In the genomic region with DNA sequence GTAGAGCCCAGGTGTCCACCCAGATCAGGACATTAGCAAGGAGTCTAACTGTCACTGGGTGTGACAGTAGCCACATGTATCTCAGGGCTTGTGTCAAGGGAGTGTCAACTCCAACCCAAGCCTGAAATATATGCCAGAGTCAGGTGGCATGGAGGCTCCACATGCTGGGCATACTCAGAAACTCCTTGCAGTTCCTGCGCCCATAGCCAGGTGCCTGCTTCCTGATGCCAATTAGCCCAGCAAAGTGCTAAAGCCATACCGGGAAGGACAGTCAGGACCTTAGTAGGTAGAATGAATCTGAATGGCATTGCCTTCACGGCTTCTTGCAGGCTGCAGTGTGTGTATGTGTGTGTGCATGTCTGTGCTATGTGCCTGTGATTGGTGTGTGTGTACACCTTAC, we compare ENCODE assay signal across 23 mouse cellular contexts. TPM values are rescaled to one million over a fixed set of nuclear protein-coding genes. Genes with fewer than 3 reads are reported as not detected.
DNase-seq lines count a peak whose midpoint lies in the region; ATAC-seq lines count a peak whose summit lies in the region.
"Had no signal": no experiment of that assay in that cellular context is flagged by ENCODE, and none has a peak within 500 bp of the region (broad histone marks: within the 10 kb centered on the region; RNA-seq: fewer than 3 reads in every experiment).

No protein-coding gene starts in this region.

- ATAC-seq in embryonic facial prominence, embryonic 12.5 days (ENCODE audit: insufficient number of reproducible peaks, insufficient read depth, low FRiP score, low TSS enrichment) = no peak
- 0 out of 2 replicates have a peak, but pooled peaks have one; percentile 20 for ATAC-seq in intestine, embryonic 15.5 days
- no peak for ATAC-seq in intestine, embryonic 16.5 days
- no peak for ATAC-seq in embryonic facial prominence, embryonic 13.5 days (ENCODE audit: insufficient number of reproducible peaks, insufficient read depth, low FRiP score, low TSS enrichment, low read depth)
- ATAC-seq: CD4-positive, CD25-positive, alpha-beta regulatory T cell, adult 4 months; forebrain, embryonic 13.5 days; forebrain, embryonic 15.5 days; forebrain, postnatal 0 days; Patski had no signal

- H3K27me3 ChIP-seq in embryonic facial prominence, embryonic 12.5 days = no peaks in the 10 kb centered on the region
- H3K27me3 ChIP-seq in embryonic facial prominence, embryonic 10.5 days (replicated peaks; ENCODE audit: low read depth, poor library complexity, severe bottlenecking) = no peaks in the 10 kb centered on the region
- H3K27me3 ChIP-seq in intestine, embryonic 15.5 days (replicated peaks) = no peaks in the 10 kb centered on the region
- H3K27me3 ChIP-seq in intestine, embryonic 16.5 days (replicated peaks; ENCODE audit: control insufficient read depth, insufficient read depth, low read length) = no peaks in the 10 kb centered on the region
- H3K27me3 ChIP-seq in embryonic facial prominence, embryonic 13.5 days = no peaks in the 10 kb centered on the region
- H3K27me3 ChIP-seq: CH12.LX; forebrain, embryonic 13.5 days; forebrain, embryonic 15.5 days; Patski had no signal

- H3K9me3 ChIP-seq in embryonic facial prominence, embryonic 12.5 days = no peaks in the 10 kb centered on the region
- no peaks in the 10 kb centered on the region for H3K9me3 ChIP-seq in embryonic facial prominence, embryonic 10.5 days
- H3K9me3 ChIP-seq in intestine, embryonic 15.5 days = no peaks in the 10 kb centered on the region
- no peaks in the 10 kb centered on the region for H3K9me3 ChIP-seq in intestine, embryonic 16.5 days (ENCODE audit: control insufficient read depth, low read length)
- no peaks in the 10 kb centered on the region for H3K9me3 ChIP-seq in embryonic facial prominence, embryonic 13.5 days
- H3K9me3 ChIP-seq: forebrain, embryonic 13.5 days; forebrain, embryonic 15.5 days; G1E had no signal

- H3K36me3 ChIP-seq in embryonic facial prominence, embryonic 12.5 days = peaks cover 64% of the 10 kb centered on the region
- H3K36me3 ChIP-seq in embryonic facial prominence, embryonic 10.5 days (replicated peaks) = peaks cover 77% of the 10 kb centered on the region
- peaks cover 22% of the 10 kb centered on the region for H3K36me3 ChIP-seq in intestine, embryonic 15.5 days
- peaks cover 13% of the 10 kb centered on the region; the same call in 1 of the 2 replicates for H3K36me3 ChIP-seq in intestine, embryonic 16.5 days (ENCODE audit: control insufficient read depth, insufficient read depth, low read length)
- peaks cover 66% of the 10 kb centered on the region for H3K36me3 ChIP-seq in embryonic facial prominence, embryonic 13.5 days

- 0 out of 2 replicates have a peak overlapping the region, but pooled peaks have one; percentile 19 for H3K9ac ChIP-seq in embryonic facial prominence, embryonic 12.5 days
- H3K9ac ChIP-seq in intestine, embryonic 15.5 days = no peak overlapping the region
- no peak overlapping the region for H3K9ac ChIP-seq in intestine, embryonic 16.5 days (ENCODE audit: low read depth, low read length)
- 0 out of 2 replicates have a peak overlapping the region, but pooled peaks have one; percentile 36 for H3K9ac ChIP-seq in embryonic facial prominence, embryonic 13.5 days
- H3K9ac ChIP-seq: forebrain, embryonic 13.5 days; forebrain, embryonic 15.5 days; forebrain, postnatal 0 days had no signal

- DNase-seq in cerebellum, adult 9-11 months = peak; percentile 38
- no peak for DNase-seq in cerebellum, adult 18-20 months
- DNase-seq in embryonic facial prominence, embryonic 10.5 days (ENCODE audit: low spot score) = no peak
- DNase-seq: adrenal gland, adult 2 months; adrenal gland, postnatal 10 days; adrenal gland, postnatal 25 days; B cell, adult 2 months; cerebellum, adult 11-12 months; cerebellum, adult 8-10 months; cerebellum, postnatal 10 days; cerebellum, postnatal 36 days; embryo, embryonic 11 days; forebrain, postnatal 0 days had no signal

- 88% methylated on average over 3 of the region's 3 CpGs for WGBS in embryonic facial prominence, embryonic 12.5 days
- 92% methylated on average over 3 of the region's 3 CpGs for WGBS in embryonic facial prominence, embryonic 10.5 days
- WGBS in intestine, embryonic 15.5 days = 86% methylated on average over 3 of the region's 3 CpGs
- WGBS in intestine, embryonic 16.5 days = 96% methylated on average over 3 of the region's 3 CpGs
- WGBS in embryonic facial prominence, embryonic 13.5 days = 93% methylated on average over 3 of the region's 3 CpGs

- H3K27ac ChIP-seq in embryonic facial prominence, embryonic 12.5 days = no peak overlapping the region
- no peak overlapping the region for H3K27ac ChIP-seq in embryonic facial prominence, embryonic 10.5 days (replicated peaks)
- H3K27ac ChIP-seq in intestine, embryonic 15.5 days = no peak overlapping the region
- no peak overlapping the region for H3K27ac ChIP-seq in intestine, embryonic 16.5 days (ENCODE audit: low read length)
- no peak overlapping the region for H3K27ac ChIP-seq in embryonic facial prominence, embryonic 13.5 days
- H3K27ac ChIP-seq: forebrain, embryonic 13.5 days; forebrain, embryonic 15.5 days had no signal

- no peak overlapping the region for H3K4me2 ChIP-seq in embryonic facial prominence, embryonic 12.5 days (replicated peaks)
- no peak overlapping the region for H3K4me2 ChIP-seq in intestine, embryonic 15.5 days (replicated peaks)
- H3K4me2 ChIP-seq in intestine, embryonic 16.5 days (ENCODE audit: low read depth, low read length) = no peak overlapping the region
- H3K4me2 ChIP-seq in embryonic facial prominence, embryonic 13.5 days = no peak overlapping the region
- H3K4me2 ChIP-seq: forebrain, embryonic 13.5 days; forebrain, embryonic 15.5 days had no signal

- no peak overlapping the region for H3K4me3 ChIP-seq in embryonic facial prominence, embryonic 12.5 days
- H3K4me3 ChIP-seq in embryonic facial prominence, embryonic 10.5 days = no peak overlapping the region
- H3K4me3 ChIP-seq in intestine, embryonic 15.5 days (replicated peaks) = no peak overlapping the region
- no peak overlapping the region for H3K4me3 ChIP-seq in intestine, embryonic 16.5 days (ENCODE audit: low read length)
- no peak overlapping the region for H3K4me3 ChIP-seq in embryonic facial prominence, embryonic 13.5 days
- H3K4me3 ChIP-seq: forebrain, embryonic 13.5 days; forebrain, embryonic 15.5 days had no signal

- no peaks in the 10 kb centered on the region for H3K4me1 ChIP-seq in embryonic facial prominence, embryonic 12.5 days
- H3K4me1 ChIP-seq in embryonic facial prominence, embryonic 10.5 days = no peaks in the 10 kb centered on the region; the same call in 1 of the 2 replicates
- H3K4me1 ChIP-seq in intestine, embryonic 15.5 days (replicated peaks) = no peaks in the 10 kb centered on the region
- no peaks in the 10 kb centered on the region for H3K4me1 ChIP-seq in intestine, embryonic 16.5 days (ENCODE audit: control insufficient read depth, insufficient read depth, low read length)
- no peaks in the 10 kb centered on the region for H3K4me1 ChIP-seq in embryonic facial prominence, embryonic 13.5 days
- H3K4me1 ChIP-seq: forebrain, embryonic 13.5 days; forebrain, embryonic 15.5 days had no signal

RNA-seq across cellular contexts. Expression of gene Isyna1, which starts 17.0 kb away (rescaled TPM):
- 185 and 195 TPM in 2 replicates for polyA plus RNA-seq in embryonic facial prominence, embryonic 12.5 days (2016; fragmentation: Nextera tagmentation; extraction: Ambion mirVana)
- polyA plus RNA-seq in embryonic facial prominence, embryonic 10.5 days (2016; fragmentation: Nextera tagmentation; extraction: Ambion mirVana) = 184 and 187 TPM in 2 replicates
- 123 and 130 TPM in 2 replicates for polyA plus RNA-seq in intestine, embryonic 15.5 days (2015; fragmentation: Nextera tagmentation; extraction: Ambion mirVana)
- 105 and 121 TPM in 2 replicates for polyA plus RNA-seq in intestine, embryonic 16.5 days (2015; fragmentation: Nextera tagmentation; extraction: Ambion mirVana)
- polyA plus RNA-seq in embryonic facial prominence, embryonic 13.5 days (2015; fragmentation: Nextera tagmentation; extraction: Ambion mirVana) = 153 and 166 TPM in 2 replicates

RNA-seq across cellular contexts. Expression of gene Ssbp4, which starts 31.5 kb away (rescaled TPM):
- polyA plus RNA-seq in embryonic facial prominence, embryonic 12.5 days (2016; fragmentation: Nextera tagmentation; extraction: Ambion mirVana) = 134 and 142 TPM in 2 replicates
- polyA plus RNA-seq in embryonic facial prominence, embryonic 10.5 days (2016; fragmentation: Nextera tagmentation; extraction: Ambion mirVana) = 105 and 109 TPM in 2 replicates
- 86.9 and 91.7 TPM in 2 replicates for polyA plus RNA-seq in intestine, embryonic 15.5 days (2015; fragmentation: Nextera tagmentation; extraction: Ambion mirVana)
- polyA plus RNA-seq in intestine, embryonic 16.5 days (2015; fragmentation: Nextera tagmentation; extraction: Ambion mirVana) = 63.2 and 73.9 TPM in 2 replicates
- 100 and 107 TPM in 2 replicates for polyA plus RNA-seq in embryonic facial prominence, embryonic 13.5 days (2015; fragmentation: Nextera tagmentation; extraction: Ambion mirVana)

RNA-seq across cellular contexts. Expression of gene Ell, which starts 38.0 kb away (rescaled TPM):
- polyA plus RNA-seq in embryonic facial prominence, embryonic 12.5 days (2016; fragmentation: Nextera tagmentation; extraction: Ambion mirVana) = 19.1 TPM in 2 replicates
- polyA plus RNA-seq in embryonic facial prominence, embryonic 10.5 days (2016; fragmentation: Nextera tagmentation; extraction: Ambion mirVana) = 20.8 and 21.1 TPM in 2 replicates
- 15.9 TPM in 2 replicates for polyA plus RNA-seq in intestine, embryonic 15.5 days (2015; fragmentation: Nextera tagmentation; extraction: Ambion mirVana)
- 16.6 and 17.7 TPM in 2 replicates for polyA plus RNA-seq in intestine, embryonic 16.5 days (2015; fragmentation: Nextera tagmentation; extraction: Ambion mirVana)
- polyA plus RNA-seq in embryonic facial prominence, embryonic 13.5 days (2015; fragmentation: Nextera tagmentation; extraction: Ambion mirVana) = 20.6 and 21.3 TPM in 2 replicates

RNA-seq across cellular contexts. Expression of gene Lrrc25, which starts 38.7 kb away (rescaled TPM):
- polyA plus RNA-seq in embryonic facial prominence, embryonic 12.5 days (2016; fragmentation: Nextera tagmentation; extraction: Ambion mirVana) = 1.1 and 1.2 TPM in 2 replicates
- 0.77 and 0.79 TPM in 2 replicates for polyA plus RNA-seq in embryonic facial prominence, embryonic 10.5 days (2016; fragmentation: Nextera tagmentation; extraction: Ambion mirVana)
- polyA plus RNA-seq in intestine, embryonic 15.5 days (2015; fragmentation: Nextera tagmentation; extraction: Ambion mirVana) = 2.4 and 2.5 TPM in 2 replicates
- 2.9 and 3.0 TPM in 2 replicates for polyA plus RNA-seq in intestine, embryonic 16.5 days (2015; fragmentation: Nextera tagmentation; extraction: Ambion mirVana)
- polyA plus RNA-seq in embryonic facial prominence, embryonic 13.5 days (2015; fragmentation: Nextera tagmentation; extraction: Ambion mirVana) = 1.9 TPM in 2 replicates

RNA-seq across cellular contexts. Expression of gene Kxd1, which starts 49.5 kb away (rescaled TPM):
- polyA plus RNA-seq in embryonic facial prominence, embryonic 12.5 days (2016; fragmentation: Nextera tagmentation; extraction: Ambion mirVana) = 53.0 and 54.7 TPM in 2 replicates
- polyA plus RNA-seq in embryonic facial prominence, embryonic 10.5 days (2016; fragmentation: Nextera tagmentation; extraction: Ambion mirVana) = 49.7 and 51.0 TPM in 2 replicates
- 60.5 and 65.8 TPM in 2 replicates for polyA plus RNA-seq in intestine, embryonic 15.5 days (2015; fragmentation: Nextera tagmentation; extraction: Ambion mirVana)
- polyA plus RNA-seq in intestine, embryonic 16.5 days (2015; fragmentation: Nextera tagmentation; extraction: Ambion mirVana) = 65.3 and 67.3 TPM in 2 replicates
- polyA plus RNA-seq in embryonic facial prominence, embryonic 13.5 days (2015; fragmentation: Nextera tagmentation; extraction: Ambion mirVana) = 55.4 and 59.9 TPM in 2 replicates

Comparison
In these comparisons a context has a peak if more than half of its experiments do, and no peak if none do; other contexts are left out.
1. H3K9ac ChIP-seq: peak in embryonic facial prominence, embryonic 12.5 days (single experiment) and embryonic facial prominence, embryonic 13.5 days (single experiment); none in intestine, embryonic 15.5 days (single experiment) and intestine, embryonic 16.5 days (single experiment).